Mouse (Mus musculus): Measurements from ENCODE around the gene Ctla4. TPM values are rescaled to one million over a fixed set of nuclear protein-coding genes. Genes with fewer than 3 reads are reported as not detected.
A peak's percentile ranks its signal among the peaks of the same experiment; 100 is the strongest.

Ctla4 gene
- total RNA-seq, 2 experiments from 2014 or later = not detected

DNA sequence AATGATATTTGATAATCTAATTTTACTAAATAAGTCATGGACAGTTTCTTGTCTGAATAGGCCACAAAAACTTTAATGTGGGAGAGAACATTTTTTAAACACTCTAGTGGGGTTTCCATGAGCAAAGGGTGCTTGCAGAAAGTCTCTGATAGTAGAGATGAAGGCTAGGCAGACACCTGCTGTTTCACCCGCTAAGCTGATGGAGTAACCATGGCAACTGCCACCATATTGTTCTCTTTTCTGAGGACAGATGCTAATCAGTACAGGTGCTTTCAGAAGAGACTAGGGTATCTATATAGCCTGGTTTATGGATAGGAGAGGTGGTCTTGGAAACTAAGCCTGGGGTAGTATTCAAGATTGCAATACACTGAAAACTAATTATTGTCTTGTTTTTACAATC lies 24.0 kb downstream of the Ctla4 start:
- no peak for ATAC-seq (replicated peaks; ENCODE audit: low FRiP score, low TSS enrichment, poor library complexity, severe bottlenecking)

DNA sequence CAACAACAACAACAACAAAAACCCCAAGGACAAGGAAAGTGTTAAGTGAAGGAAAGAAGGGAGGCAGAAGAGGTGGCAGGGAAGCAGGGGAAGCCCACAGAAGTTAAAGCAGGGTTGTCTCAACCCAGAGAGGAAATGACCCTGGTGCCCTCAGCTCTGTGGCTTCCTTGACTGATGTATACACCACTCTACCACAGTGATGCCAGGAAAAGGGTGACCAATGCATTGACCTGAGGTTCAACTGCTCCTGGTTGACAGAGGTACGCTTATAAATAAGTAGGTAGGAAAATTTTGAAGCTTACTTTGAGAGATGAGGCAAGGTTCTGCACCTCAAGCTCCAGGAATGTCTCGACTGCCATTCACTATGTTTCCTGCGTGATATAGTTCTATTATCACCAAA lies 24.8 kb downstream of the Ctla4 start:
- ATAC-seq (replicated peaks; ENCODE audit: low FRiP score, low TSS enrichment, poor library complexity, severe bottlenecking) = no peak

DNA sequence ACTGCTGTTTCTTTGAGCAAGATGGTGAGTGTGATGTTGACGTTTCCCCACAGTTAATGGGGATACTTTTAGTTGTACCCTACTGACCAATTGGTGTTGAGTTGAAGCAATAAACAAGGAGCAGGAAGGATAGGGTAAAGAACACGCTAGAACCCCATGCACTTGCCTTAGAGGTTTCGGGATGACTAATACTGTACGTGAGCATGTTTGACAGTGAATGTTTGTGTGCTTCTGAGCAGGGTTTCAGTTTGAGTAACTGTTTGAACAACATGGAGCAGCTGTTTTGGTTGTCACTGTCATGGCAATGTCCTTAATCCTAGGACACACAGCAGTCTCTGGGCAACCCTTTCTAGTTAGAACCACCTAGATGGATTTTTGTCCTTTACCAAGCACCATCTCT lies 26.5 kb downstream of the Ctla4 start:
- no peak for ATAC-seq (replicated peaks; ENCODE audit: low FRiP score, low TSS enrichment, poor library complexity, severe bottlenecking)

DNA sequence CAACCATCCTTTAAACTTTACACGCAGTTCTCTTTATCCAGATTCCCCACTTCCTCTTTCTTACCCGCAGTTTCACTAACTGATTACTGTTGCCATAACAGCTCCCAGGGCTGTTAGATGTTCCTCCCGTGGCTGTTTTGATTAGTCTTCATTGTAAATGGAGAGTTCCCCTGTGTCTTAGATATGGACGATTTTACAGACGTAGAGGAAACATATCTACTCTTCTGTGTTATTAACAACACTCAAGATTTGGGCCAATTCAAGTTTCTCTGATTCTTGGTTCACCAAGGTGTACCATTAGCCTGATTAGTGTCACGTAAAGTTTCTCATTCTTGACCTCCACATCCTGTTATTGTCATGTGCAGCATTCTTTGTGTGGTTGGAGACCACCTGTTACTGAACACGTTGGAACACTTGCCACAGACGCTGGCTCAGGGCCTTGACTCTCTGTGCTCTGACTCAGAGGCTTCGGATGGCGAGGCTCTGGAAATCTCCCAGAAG lies 29.5 kb downstream of the Ctla4 start:
- peak; percentile 61; the same call in 1 of the 2 replicates for ATAC-seq (replicated peaks; ENCODE audit: low FRiP score, low TSS enrichment, poor library complexity, severe bottlenecking)

DNA sequence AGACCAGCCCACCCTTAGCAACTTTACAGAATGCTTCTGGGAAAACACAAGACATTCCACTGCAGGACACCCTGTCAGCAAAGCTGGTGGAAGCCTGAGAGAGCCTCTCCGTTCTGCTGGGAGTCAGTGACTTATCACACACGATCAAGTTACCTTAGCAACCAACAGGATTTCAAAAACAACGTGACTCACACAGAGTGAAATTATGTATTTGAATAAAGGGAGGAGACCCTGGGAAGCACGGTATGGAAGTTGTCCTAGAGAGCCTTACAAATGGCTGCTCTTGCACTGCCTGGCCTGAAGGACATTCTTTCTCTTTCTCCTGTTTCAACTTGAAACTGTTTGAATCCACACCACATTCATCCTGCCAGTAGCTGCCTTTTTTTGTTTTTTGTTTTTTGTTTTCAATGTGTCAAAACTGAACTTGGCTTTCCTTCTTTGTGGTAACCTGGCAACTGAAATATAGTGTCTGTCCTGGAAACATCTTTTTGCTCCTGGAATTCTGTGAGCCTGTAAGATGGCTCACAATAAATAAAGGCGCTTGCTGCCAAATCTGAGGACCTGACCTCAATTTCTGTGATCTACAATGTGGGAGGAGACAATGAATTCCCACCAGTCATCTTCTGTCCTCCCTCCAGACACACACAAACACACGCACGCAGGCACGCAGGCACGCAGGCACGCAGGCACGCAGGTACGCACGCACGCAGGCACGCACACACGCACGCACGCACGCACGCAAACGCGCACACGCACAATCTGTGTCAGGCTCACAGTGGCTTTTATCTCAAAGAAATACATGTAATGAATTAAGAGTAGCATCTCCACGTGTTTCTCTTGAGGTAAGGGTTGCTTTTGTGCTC lies 33.9 kb downstream of the Ctla4 start:
- no peak for ATAC-seq (replicated peaks; ENCODE audit: low FRiP score, low TSS enrichment, poor library complexity, severe bottlenecking)

DNA sequence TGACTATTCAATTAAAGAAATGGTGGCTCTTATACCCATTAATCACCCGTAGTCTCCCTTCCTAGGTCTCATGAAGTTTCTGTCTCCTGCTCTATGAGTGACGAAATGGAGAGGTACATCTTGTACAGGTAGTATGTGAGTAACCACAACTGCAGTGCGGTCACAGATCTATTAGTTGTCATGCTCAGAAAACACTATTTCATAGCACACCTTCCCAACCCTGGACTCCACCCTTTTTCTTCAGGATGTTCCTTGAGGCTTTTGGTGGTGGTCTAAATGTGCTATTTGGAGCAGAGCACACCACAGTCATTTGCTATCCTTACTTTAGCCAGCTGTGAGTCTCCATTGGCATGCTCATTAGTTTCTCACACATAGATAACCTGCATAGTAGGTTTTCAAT lies 42.2 kb downstream of the Ctla4 start:
- no peak for ATAC-seq (replicated peaks; ENCODE audit: low FRiP score, low TSS enrichment, poor library complexity, severe bottlenecking)

DNA sequence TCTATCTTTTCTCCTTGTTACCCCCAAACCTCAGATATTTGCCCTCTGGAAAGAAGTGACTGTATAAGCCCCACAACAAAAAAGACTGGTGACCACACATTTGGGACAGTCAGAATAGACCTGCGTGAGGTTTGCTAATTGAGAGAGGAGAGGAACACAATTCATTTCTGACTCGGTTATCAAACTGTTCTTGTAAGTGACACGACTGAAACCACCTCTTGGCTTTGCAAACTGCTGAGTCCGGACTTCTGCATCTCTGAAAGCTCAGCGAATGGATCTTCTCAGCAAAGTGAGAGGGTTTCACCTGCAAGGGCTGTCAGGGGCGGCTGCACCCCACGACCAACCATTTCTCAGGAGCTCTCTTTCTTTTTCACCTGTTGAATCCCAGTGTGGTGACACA lies 43.6 kb downstream of the Ctla4 start:
- ATAC-seq (replicated peaks; ENCODE audit: low FRiP score, low TSS enrichment, poor library complexity, severe bottlenecking) = no peak

DNA sequence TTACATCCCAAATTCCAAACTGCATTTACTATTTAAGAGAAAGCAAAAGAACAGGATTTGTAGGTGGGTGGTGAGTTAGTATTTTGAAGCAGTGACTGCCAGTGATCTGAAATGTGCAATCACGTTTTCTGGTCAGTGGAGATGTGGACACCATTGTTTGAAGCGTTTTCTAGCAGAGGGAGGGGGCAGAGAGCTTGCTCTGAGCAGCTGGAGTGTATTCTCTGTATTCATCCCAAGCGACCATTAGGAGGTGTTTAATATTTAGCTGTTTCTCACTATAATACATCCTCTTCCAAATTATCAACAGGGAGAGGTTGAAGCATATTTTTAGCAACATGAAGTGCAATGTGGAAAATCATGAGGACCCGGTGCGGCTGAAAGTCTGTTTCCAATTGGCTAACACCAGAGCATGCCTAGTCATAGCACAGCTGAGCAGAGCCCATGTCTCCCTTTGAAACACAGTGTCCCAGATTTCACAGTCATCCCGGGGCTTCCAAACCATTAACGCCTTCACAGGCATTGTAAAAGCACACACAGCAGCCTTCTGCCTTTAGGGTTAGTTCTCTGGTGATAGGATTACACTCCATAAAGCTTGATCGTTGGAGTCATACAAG lies 49.3 kb downstream of the Ctla4 start:
- no peak for ATAC-seq (replicated peaks; ENCODE audit: low FRiP score, low TSS enrichment, poor library complexity, severe bottlenecking)

DNA sequence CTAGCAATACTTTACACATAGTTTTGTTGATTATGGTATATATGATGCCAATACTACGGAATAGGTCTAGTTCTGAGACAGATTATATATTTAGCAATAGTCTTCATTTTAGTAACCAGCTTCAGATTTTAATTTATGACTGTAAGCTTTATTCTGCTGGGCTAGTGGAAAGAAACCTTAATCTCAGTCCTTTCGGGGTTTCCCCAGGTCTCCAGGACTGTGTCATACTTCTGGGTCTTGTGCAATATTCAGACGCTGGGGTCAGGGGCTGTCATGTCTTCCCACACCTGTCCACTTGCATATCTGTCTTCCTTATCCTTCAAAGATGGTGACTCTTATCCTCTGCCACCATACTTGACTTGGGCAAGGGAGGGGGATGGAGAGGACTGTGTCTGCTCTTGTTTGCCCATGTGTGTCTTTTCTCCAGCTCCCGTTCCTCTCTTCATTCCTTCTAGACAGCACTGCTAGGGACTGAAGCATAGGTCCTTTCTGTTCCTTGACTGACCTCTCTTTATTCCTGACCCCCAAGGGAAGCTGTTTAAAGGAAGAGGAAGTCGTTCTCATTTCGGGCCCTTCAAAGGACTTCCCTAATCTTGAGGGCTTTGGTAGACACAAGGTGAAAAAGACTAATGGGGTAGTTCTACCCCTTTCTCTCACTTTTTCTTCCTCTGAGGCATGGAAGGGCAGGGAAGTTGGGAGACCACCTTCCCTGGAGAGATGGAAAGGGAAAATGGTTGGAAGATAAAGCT lies 50.3 kb downstream of the Ctla4 start:
- no peak for ATAC-seq (replicated peaks; ENCODE audit: low FRiP score, low TSS enrichment, poor library complexity, severe bottlenecking)

DNA sequence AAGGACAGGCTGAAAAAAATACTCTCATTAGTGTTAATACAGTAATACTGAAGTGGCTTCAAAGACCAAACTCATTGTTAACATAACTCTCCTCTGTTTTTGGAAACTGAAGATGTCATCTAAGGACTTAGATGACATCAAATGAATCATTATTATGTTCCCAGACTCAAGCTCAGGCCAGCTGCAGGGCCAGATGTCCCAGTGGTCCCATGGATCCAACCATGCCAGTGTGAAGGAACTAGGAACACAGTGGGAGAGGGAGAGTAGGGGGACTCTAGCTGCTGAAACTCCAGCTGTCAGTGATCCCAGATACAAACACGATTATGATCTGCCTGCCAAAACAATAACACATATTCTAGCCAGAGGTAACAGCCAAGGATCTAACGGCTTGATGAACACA lies 51.5 kb downstream of the Ctla4 start:
- no peak for ATAC-seq (replicated peaks; ENCODE audit: low FRiP score, low TSS enrichment, poor library complexity, severe bottlenecking)

DNA sequence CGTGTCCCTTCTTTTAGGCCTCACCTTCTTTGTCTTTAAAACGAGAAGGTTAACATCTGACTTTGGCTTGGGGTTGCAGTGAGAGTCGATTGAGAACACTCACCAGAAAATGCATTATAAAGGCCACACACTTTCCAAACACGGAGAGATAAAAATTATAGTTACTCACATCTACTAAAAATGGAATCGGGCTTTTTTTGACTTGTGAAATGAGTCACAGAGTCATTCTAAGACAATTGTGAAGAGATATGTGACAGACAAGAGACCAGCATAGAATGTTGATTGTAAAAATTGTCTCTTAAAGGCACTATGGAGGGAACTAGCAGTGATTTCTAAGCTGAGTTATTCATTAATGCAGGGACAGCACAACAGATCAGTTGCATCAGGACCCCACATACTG lies 52.2 kb downstream of the Ctla4 start:
- no peak for ATAC-seq (replicated peaks; ENCODE audit: low FRiP score, low TSS enrichment, poor library complexity, severe bottlenecking)

DNA sequence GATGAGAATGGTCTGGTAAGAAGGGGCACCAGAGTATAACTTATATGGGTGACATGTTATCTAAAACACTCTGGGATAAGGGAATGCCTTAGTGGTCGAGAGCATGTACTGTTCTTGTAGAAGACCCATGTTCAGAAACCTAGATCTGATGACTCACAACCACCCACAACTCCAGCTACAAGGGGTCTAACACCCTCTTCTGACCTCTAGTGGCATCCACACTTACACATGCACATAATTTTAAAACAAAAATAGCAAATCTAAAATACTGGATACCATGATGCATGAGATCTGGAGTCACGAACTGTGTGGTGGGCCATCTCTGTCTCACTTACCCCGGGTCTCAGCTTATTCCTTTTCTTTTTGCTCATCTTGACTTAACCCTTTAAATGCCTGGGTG lies 53.2 kb downstream of the Ctla4 start:
- ATAC-seq (replicated peaks; ENCODE audit: low FRiP score, low TSS enrichment, poor library complexity, severe bottlenecking) = no peak

DNA sequence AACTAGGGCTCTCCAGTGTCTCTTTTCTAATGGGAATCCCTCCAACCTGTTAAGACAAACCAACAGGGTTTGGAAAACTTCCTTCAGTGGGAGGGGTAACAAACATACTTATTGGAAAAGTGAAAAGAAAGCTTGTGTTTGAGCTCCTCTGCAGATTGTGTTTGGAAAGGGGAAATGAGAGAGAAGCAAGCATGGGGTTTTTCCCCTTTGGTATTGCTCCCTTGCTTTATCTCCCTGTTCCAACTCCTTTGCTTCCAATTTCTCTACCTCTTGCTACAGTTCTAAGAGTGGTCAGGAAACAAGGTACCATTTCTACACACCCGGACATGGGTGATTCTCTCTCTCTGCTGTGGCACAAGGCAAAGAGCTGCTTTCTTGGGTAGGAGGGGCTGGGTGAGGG lies 53.8 kb downstream of the Ctla4 start:
- ATAC-seq (replicated peaks; ENCODE audit: low FRiP score, low TSS enrichment, poor library complexity, severe bottlenecking) = no peak

DNA sequence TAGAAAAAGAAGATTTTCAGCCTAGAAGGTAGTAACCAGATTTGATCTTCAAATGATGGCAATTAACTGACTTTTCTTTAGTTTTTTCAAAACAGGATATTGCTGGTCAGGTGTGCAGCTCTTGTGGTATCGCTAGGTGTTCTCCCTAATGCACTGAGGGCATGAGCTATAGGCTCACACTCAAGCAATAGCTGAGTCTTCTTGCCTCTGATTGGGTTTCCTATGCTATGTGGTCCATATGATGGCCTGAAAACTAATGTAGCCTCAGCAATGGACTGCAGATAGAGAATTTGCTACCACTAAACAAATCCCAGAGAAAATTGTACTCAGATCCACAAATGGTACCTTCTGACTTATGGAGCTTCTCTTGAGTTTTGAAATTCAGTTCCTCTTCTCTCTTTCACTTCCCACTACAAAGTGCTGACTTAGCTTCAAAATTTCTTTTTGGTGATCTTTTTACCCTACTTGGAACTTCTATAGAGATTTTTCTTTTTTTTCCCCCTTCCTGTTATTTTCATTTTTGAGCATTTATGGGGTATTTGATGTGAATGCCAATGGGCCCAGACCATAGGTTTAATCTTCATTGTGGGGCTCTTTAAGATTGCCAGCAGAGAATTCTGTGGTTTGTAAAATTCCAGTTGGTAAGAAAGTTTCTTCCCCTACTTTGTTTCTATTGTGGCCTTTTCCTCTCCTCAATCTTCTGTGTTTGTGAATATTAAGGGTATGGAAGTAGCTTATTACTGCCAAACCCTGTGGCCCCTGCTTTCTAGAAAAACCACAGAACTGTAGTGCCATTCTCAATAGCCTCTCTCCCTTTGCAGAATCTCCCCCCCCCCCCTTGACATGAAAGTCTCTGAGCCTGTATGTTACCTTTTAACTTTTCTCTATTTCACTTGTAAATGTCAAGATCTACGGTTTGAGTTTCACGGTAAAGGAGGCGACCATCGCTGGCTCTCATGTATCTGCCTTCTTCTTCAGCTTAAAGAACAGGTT lies 54.6 kb downstream of the Ctla4 start:
- ATAC-seq (replicated peaks; ENCODE audit: low FRiP score, low TSS enrichment, poor library complexity, severe bottlenecking) = no peak

DNA sequence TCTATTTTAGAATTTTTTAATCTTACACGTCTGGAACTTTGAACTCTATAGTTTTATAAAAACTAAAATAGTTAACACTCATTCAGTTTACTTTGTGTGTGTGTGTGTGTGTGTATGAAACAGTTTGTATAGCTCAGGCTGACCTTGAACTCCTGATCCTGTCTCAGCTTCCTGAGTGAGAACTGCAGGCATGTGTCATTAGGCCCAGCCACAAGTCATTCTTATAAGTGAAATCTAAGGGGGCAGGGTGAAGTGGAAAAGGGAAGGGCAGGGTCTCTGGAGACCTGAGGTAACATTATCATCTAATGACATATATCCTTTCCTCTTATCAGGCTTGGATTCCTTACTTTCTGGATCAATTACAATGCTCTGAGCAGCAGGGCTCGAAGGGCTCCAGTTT lies 56.1 kb downstream of the Ctla4 start:
- ATAC-seq (replicated peaks; ENCODE audit: low FRiP score, low TSS enrichment, poor library complexity, severe bottlenecking) = no peak

DNA sequence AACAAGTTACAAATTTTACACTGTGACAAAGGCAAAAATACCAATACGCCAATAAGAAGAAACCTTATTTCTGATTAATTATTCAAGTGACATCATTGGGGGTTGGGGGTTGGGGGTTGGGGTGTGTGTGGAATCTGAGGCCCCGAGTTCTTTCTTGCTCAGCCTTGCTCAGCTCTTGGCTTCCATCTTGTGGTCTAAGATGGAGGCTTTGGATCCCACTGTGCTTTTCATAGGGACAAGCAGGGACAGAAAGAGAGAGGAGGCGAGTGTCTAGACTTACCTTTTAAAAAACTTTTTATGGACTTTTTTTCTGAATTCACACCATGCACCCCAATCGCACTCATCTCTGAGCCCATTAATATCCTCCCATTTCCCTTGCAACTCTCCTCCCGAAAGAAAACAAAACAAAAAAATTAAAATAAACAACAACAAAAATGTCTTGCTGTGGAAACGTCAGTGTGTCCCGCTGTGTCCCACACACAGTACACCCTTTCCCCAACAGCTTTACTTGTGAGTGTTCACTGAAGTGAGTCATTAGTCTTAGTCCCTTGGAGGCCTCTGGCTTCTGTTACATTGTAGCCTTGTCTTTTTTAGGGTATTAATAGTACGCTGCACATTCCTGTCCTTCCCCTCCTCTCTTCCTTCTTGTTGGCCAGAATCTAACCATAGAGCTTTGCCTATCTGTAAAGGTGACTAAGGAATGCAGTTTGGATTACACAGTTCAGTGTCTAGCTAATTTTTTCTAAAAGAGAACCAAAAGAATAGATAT lies 59.0 kb downstream of the Ctla4 start:
- ATAC-seq (replicated peaks; ENCODE audit: low FRiP score, low TSS enrichment, poor library complexity, severe bottlenecking) = no peak

DNA sequence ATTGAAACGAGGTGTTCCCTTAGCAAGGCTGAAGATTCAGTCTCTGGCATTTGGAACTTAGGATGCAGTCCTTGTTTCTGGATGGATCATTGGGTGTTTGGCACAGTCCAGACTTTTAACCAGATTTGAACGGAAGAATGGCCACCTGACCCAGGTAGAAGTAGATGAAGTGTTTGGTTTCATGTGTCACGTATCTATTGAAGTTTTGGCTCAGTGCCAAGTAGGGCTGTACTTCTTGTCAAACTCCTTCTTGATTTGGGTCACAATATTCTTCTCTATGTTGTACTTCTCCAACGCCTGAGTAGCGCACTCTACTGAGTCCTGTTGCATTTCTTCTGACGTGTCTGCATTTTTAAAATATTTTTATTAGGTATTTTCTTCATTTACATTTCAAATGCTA lies 61.3 kb downstream of the Ctla4 start:
- ATAC-seq (replicated peaks; ENCODE audit: low FRiP score, low TSS enrichment, poor library complexity, severe bottlenecking) = no peak

DNA sequence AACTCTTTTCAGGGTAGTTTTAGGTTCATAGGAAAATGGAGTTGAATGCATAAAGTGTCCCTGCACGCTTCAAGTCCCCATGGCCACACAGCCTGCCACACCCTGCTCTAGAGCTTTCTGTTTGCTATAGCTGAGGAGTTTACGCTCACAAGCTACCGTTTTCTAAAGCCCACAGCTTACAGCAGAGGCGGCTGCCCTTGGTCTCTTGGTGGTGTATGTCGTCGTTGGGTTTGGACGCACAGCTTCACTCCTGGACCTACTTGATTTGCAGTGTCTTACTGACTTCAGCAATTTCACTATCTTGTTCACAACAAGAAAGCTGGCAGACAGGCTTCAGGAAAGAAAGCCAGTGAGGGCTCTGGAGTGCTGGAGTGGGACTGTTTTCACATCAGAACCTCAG lies 66.2 kb downstream of the Ctla4 start:
- no peak for ATAC-seq (replicated peaks; ENCODE audit: low FRiP score, low TSS enrichment, poor library complexity, severe bottlenecking)

DNA sequence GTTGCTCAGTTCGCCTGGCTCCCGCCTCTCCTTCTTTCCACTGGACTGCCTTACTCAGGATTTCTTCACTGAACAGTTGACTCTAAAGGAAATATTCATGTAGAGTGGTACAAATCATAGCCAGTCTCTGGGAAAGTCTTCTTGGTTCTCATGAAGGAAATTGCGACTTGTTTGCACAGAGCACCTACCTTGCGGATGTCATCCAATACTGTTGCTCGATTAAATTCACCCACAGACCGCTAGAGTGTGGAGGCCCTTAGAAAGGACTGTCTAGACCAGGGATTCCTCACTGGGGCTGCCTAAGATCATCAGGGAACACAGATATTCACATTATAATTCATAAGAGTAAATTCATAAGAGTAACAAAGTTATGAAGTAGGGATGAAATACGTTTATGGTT lies 66.9 kb downstream of the Ctla4 start:
- no peak for ATAC-seq (replicated peaks; ENCODE audit: low FRiP score, low TSS enrichment, poor library complexity, severe bottlenecking)
